Mouse (Mus musculus) small intestine, adult 2 months (tissue): ENCODE data around the gene Stab1.

Experiments used
- CTCF ChIP-seq: fragments of 200-500 bp; IDR thresholded peaks from 2 replicates; pipeline ENCODE4 v1.5.1; 2012; ENCODE audit warnings: low read depth, mild to moderate bottlenecking, control low read depth, inconsistent platforms, low read length, moderate library complexity, mixed read lengths; ENCODE audit not compliant: insufficient replicate concordance, insufficient read length; ENCODE audit errors: extremely low read depth
- POLR2A ChIP-seq: fragments of 200-500 bp; IDR thresholded peaks from 2 replicates; pipeline ENCODE4 v1.6.1; 2012; ENCODE audit warnings: low read depth, mild to moderate bottlenecking, control low read depth, inconsistent platforms, low read length, moderate library complexity

DNA sequence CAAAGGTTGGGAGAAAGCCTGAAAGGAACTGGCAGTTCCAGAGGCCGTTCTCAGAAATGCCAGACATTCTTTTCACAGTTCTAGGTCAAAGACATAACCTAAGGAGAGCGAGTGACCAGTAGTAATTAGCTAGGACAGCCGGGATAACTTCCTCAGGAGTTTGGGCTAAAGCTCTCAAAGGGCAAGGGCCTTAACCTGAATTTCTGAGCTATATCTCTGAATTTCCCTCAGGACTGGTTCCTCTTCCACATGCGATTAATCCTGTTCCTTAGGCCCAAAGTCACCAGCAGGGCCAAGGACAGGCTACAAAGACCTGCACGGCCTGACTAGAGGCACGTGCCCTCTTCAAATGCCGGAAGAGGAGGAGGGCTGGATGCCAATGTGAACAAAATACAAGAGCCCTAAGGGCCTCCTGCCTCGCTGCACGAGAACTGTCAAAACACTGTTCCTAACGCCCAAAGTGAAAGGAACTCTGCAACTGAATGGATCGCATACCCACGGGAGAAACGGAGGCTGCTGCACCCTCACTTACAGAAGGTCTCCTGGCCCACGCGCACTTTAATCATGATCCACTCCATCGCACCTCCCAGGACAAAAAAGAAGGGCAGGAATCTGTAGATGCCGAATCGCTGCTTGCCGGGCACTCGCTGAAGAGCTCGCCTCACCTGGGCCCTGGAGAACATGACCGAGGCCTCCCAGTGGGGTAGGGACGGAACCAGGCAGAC lies 40.2 kb downstream of the Stab1 start:
- TF ChIP-seq POLR2A (no peak), CTCF (no peak)
